Mouse (Mus musculus): ENCODE measurements around the gene Cygb. TPM values are rescaled to one million over a fixed set of nuclear protein-coding genes. Genes with fewer than 3 reads are reported as not detected.

The Cygb gene
- total and polyA plus RNA-seq, 3 experiments = 2.2 to 8.7 TPM; not detected in 1

GRCm38 (mm10) chr11:116689622-116690021, 35.5 kb upstream of the Cygb start:
- Histone ChIP-seq H3K79me2 (ENCODE audit: control insufficient read depth, insufficient read depth, low read length, poor library complexity) (no peaks in the 10 kb centered on the region), H3K9me3 (replicated peaks; ENCODE audit: insufficient read depth, low read length) (no peaks in the 10 kb centered on the region), H3K4me3 (ENCODE audit: control insufficient read depth in 1 of 2, insufficient read depth in 1 of 2, low read depth in 2 of 2, low read length in 2 of 2) (no peak overlapping the region), H3K27ac (ENCODE audit: control insufficient read depth, low read depth, low read length) (no peak overlapping the region), H3K36me3 (ENCODE audit: control insufficient read depth in 1 of 2, insufficient read depth in 2 of 2, low read length in 2 of 2) (no peaks in the 10 kb centered on the region), H3K4me1 (ENCODE audit: control insufficient read depth in 1 of 2, insufficient read depth in 2 of 2, low read length in 2 of 2) (no peaks in the 10 kb centered on the region), H3K9ac (ENCODE audit: control insufficient read depth, low read depth, low read length, poor library complexity, severe bottlenecking) (no peak overlapping the region), H3K27me3 (ENCODE audit: control insufficient read depth in 1 of 2, insufficient read depth in 2 of 2, low read length in 2 of 2) (no peaks in the 10 kb centered on the region)
- no peak for DNase-seq (ENCODE audit: low read depth, low spot score)
- TF ChIP-seq E2F4 (IDR thresholded peaks at IDR 0.05; ENCODE audit: borderline replicate concordance, low read depth, low read length) (no peak), MAFK (IDR thresholded peaks at IDR 0.05; ENCODE audit: borderline replicate concordance, low read depth, low read length) (peak; percentile 50; the same call in 1 of the 2 replicates), MYB (IDR thresholded peaks at IDR 0.05; ENCODE audit: low read depth, low read length) (no peak), GABPA (IDR thresholded peaks at IDR 0.05; ENCODE audit: low read depth, low read length) (no peak), KAT2A (conservative IDR thresholded peaks at IDR 0.05; ENCODE audit: low read depth, low read length) (no peak), CTCF (IDR thresholded peaks at IDR 0.05 in 2 of 3, conservative IDR thresholded peaks at IDR 0.05 in 1 of 3; ENCODE audit: control insufficient read depth in 1 of 3, insufficient read depth in 1 of 3, low read depth in 2 of 3, low read length in 3 of 3, poor library complexity in 1 of 3, severe bottlenecking in 1 of 3) (no peak), GATA1 (IDR thresholded peaks at IDR 0.05; ENCODE audit: low read depth, low read length) (no peak), MAZ (IDR thresholded peaks at IDR 0.05; ENCODE audit: low read depth, low read length) (no peak)

- H3K27ac ChIP-seq (ENCODE audit: control insufficient read depth, low read depth, low read length) = no peak overlapping the region
- no peaks in the 10 kb centered on the region for H3K27me3 ChIP-seq (ENCODE audit: control insufficient read depth in 1 of 2, insufficient read depth in 2 of 2, low read length in 2 of 2)
- H3K9ac ChIP-seq (ENCODE audit: control insufficient read depth, low read depth, low read length, poor library complexity, severe bottlenecking) = no peak overlapping the region
- no peak overlapping the region for H3K4me3 ChIP-seq (ENCODE audit: control insufficient read depth in 1 of 2, insufficient read depth in 1 of 2, low read depth in 2 of 2, low read length in 2 of 2)
- DNase-seq (ENCODE audit: low read depth, low spot score) = no peak
- no peaks in the 10 kb centered on the region for H3K9me3 ChIP-seq (replicated peaks; ENCODE audit: insufficient read depth, low read length)
- TF ChIP-seq MYC (IDR thresholded peaks at IDR 0.05; ENCODE audit: low read depth, low read length) (no peak), ZKSCAN1 (IDR thresholded peaks at IDR 0.05; ENCODE audit: low read depth, low read length) (no peak), SMC3 (IDR thresholded peaks at IDR 0.05; ENCODE audit: low read depth, low read length) (no peak), RAD21 (IDR thresholded peaks at IDR 0.05; ENCODE audit: low read depth, low read length) (no peak), TCF12 (IDR thresholded peaks at IDR 0.05; ENCODE audit: low read depth, low read length) (no peak), CHD1 (IDR thresholded peaks at IDR 0.05; ENCODE audit: low read depth, low read length) (no peak), ZNF384 (IDR thresholded peaks at IDR 0.05; ENCODE audit: low read depth, low read length) (no peak), MXI1 (IDR thresholded peaks at IDR 0.05; ENCODE audit: low read depth, low read length) (no peak), TBP (IDR thresholded peaks at IDR 0.05; ENCODE audit: low read depth, low read length) (no peak), E2F4 (IDR thresholded peaks at IDR 0.05; ENCODE audit: borderline replicate concordance, low read depth, low read length) (no peak), EP300 (IDR thresholded peaks at IDR 0.05; ENCODE audit: low read depth in 1 of 2, low read length in 2 of 2) (no peak), MAFK (IDR thresholded peaks at IDR 0.05; ENCODE audit: borderline replicate concordance, low read depth, low read length) (no peak), CTCF (IDR thresholded peaks at IDR 0.05 in 2 of 3, conservative IDR thresholded peaks at IDR 0.05 in 1 of 3; ENCODE audit: control insufficient read depth in 1 of 3, insufficient read depth in 1 of 3, low read depth in 2 of 3, low read length in 3 of 3, poor library complexity in 1 of 3, severe bottlenecking in 1 of 3) (no peak), KAT2A (conservative IDR thresholded peaks at IDR 0.05; ENCODE audit: low read depth, low read length) (no peak), SIN3A (IDR thresholded peaks at IDR 0.05; ENCODE audit: low read length) (no peak), UBTF (IDR thresholded peaks at IDR 0.05; ENCODE audit: borderline replicate concordance, insufficient read depth, low read depth, low read length) (no peak), GATA1 (IDR thresholded peaks at IDR 0.05; ENCODE audit: low read depth, low read length) (no peak), CHD2 (IDR thresholded peaks at IDR 0.05; ENCODE audit: low read length) (no peak), ZMIZ1 (IDR thresholded peaks at IDR 0.05; ENCODE audit: low read depth, low read length) (no peak), JUND (IDR thresholded peaks at IDR 0.05; ENCODE audit: low read depth, low read length) (no peak)
- H3K79me2 ChIP-seq (ENCODE audit: control insufficient read depth, insufficient read depth, low read length, poor library complexity) = no peaks in the 10 kb centered on the region
- H3K4me1 ChIP-seq (ENCODE audit: control insufficient read depth in 1 of 2, insufficient read depth in 2 of 2, low read length in 2 of 2) = no peaks in the 10 kb centered on the region
- H3K36me3 ChIP-seq (ENCODE audit: control insufficient read depth in 1 of 2, insufficient read depth in 2 of 2, low read length in 2 of 2) = no peaks in the 10 kb centered on the region
These were observed 33.8 kb upstream of the Cygb start for GRCm38 (mm10) chr11:116687897-116688296.
